Mouse (Mus musculus) MEL (cell line): Measurements from ENCODE around the gene Daam1. TPM values are rescaled to one million over a fixed set of nuclear protein-coding genes. Genes with fewer than 3 reads are reported as not detected.

Source experiments
- DNase-seq: peaks from one replicate; pipeline ENCODE4 v3.0.0; 2011; ENCODE audit warnings: low read depth, low spot score
- H3K27ac ChIP-seq: 2 replicates; pipeline ENCODE4 v1.5.1; 2012; ENCODE audit warnings: low read depth, mild to moderate bottlenecking, control low read depth, low read length, moderate library complexity; ENCODE audit not compliant: control insufficient read depth
- H3K27me3 ChIP-seq, 2 experiments: fragments of 150-350 bp in 1 of 2; sonication (generic) in 1 of 2; 2 replicates each; pipeline ENCODE4 v1.6.1; 2012; ENCODE audit warnings: low read length in 2 of 2, mild to moderate bottlenecking in 2 of 2, improper control_type of control experiment in 1 of 2, moderate library complexity in 1 of 2; ENCODE audit not compliant: insufficient read depth in 2 of 2, control insufficient read depth in 1 of 2
- H3K36me3 ChIP-seq, 2 experiments: 2 replicates each; pipeline ENCODE4 v1.6.1; 2012 to 2014; ENCODE audit warnings: low read length in 2 of 2, improper control_type of control experiment in 1 of 2, inconsistent platforms in 1 of 2, mild to moderate bottlenecking in 1 of 2; ENCODE audit not compliant: insufficient read depth in 2 of 2, control insufficient read depth in 1 of 2
- H3K4me1 ChIP-seq, 2 experiments: fragments of 150-350 bp in 1 of 2; sonication (generic) in 1 of 2; 2 replicates each; pipeline ENCODE4 v1.6.1; 2012; ENCODE audit warnings: low read length in 2 of 2, improper control_type of control experiment in 1 of 2, mild to moderate bottlenecking in 1 of 2; ENCODE audit not compliant: insufficient read depth in 2 of 2, control insufficient read depth in 1 of 2
- H3K4me3 ChIP-seq, 2 experiments: fragments of 150-350 bp in 1 of 2; sonication (generic) in 1 of 2; 2 replicates each; pipeline ENCODE4 v1.5.1; 2012; ENCODE audit warnings: low read depth in 2 of 2, low read length in 2 of 2, mild to moderate bottlenecking in 2 of 2, moderate library complexity in 2 of 2, control low read depth in 1 of 2, improper control_type of control experiment in 1 of 2; ENCODE audit not compliant: control insufficient read depth in 1 of 2, insufficient read depth in 1 of 2
- H3K79me2 ChIP-seq: 2 replicates; pipeline ENCODE4 v1.6.1; 2012; ENCODE audit warnings: mild to moderate bottlenecking, low read length, moderate library complexity; ENCODE audit not compliant: control insufficient read depth, poor library complexity, insufficient read depth
- H3K9ac ChIP-seq: 2 replicates; pipeline ENCODE4 v1.6.1; 2012; ENCODE audit warnings: low read depth, mild to moderate bottlenecking, control low read depth, low read length, moderate library complexity; ENCODE audit not compliant: control insufficient read depth, poor library complexity, severe bottlenecking
- H3K9me3 ChIP-seq: fragments of 150-350 bp; sonication (generic); replicated peaks from 2 replicates; pipeline ENCODE4 v1.6.1; 2012; ENCODE audit warnings: mild to moderate bottlenecking, low read length, improper control_type of control experiment, moderate library complexity; ENCODE audit not compliant: insufficient read depth
- EP300 ChIP-seq, 2 experiments: IDR thresholded peaks; 2 replicates each; pipeline ENCODE4 v1.6.1; 2011; ENCODE audit warnings: improper control_type of control experiment in 2 of 2, low read length in 2 of 2, low read depth in 1 of 2, mild to moderate bottlenecking in 1 of 2
- ETS1 ChIP-seq: IDR thresholded peaks from 2 replicates; pipeline ENCODE4 v1.6.1; 2012; ENCODE audit warnings: low read depth, mild to moderate bottlenecking, inconsistent platforms, low read length, improper control_type of control experiment, moderate library complexity
- GABPA ChIP-seq: IDR thresholded peaks from 2 replicates; pipeline ENCODE4 v1.6.1; 2012; ENCODE audit warnings: low read depth, mild to moderate bottlenecking, inconsistent platforms, low read length, improper control_type of control experiment, moderate library complexity
- HCFC1 ChIP-seq: IDR thresholded peaks from 2 replicates; pipeline ENCODE4 v1.6.1; 2012; ENCODE audit warnings: low read depth, mild to moderate bottlenecking, inconsistent platforms, low read length, improper control_type of control experiment, moderate library complexity
- KAT2A ChIP-seq: conservative IDR thresholded peaks from 2 replicates; pipeline ENCODE4 v1.6.1; 2012; ENCODE audit warnings: low read depth, low read length, improper control_type of control experiment, inconsistent platforms
- MAFK ChIP-seq: IDR thresholded peaks from 2 replicates; pipeline ENCODE4 v1.6.1; 2011; ENCODE audit warnings: low read depth, mild to moderate bottlenecking, low read length, improper control_type of control experiment, borderline replicate concordance
- MXI1 ChIP-seq: IDR thresholded peaks from 2 replicates; pipeline ENCODE4 v1.6.1; 2011; ENCODE audit warnings: mild to moderate bottlenecking, low read depth, low read length, improper control_type of control experiment
- MYB ChIP-seq: IDR thresholded peaks from 2 replicates; pipeline ENCODE4 v1.6.1; 2011; ENCODE audit warnings: mild to moderate bottlenecking, low read depth, low read length, improper control_type of control experiment
- MYC ChIP-seq: IDR thresholded peaks from 2 replicates; pipeline ENCODE4 v1.6.1; 2011; ENCODE audit warnings: low read depth, mild to moderate bottlenecking, low read length, improper control_type of control experiment, moderate library complexity
- NELFE ChIP-seq: IDR thresholded peaks from 2 replicates; pipeline ENCODE4 v1.6.1; 2011; ENCODE audit warnings: low read depth, low read length, improper control_type of control experiment
- NRF1 ChIP-seq: IDR thresholded peaks from 2 replicates; pipeline ENCODE4 v1.6.1; 2014; ENCODE audit warnings: low read depth, mild to moderate bottlenecking, inconsistent platforms, low read length, improper control_type of control experiment, moderate library complexity; ENCODE audit not compliant: poor library complexity, insufficient read depth, severe bottlenecking
- POLR2AphosphoS2 ChIP-seq: IDR thresholded peaks from 2 replicates; pipeline ENCODE4 v1.6.1; 2011; ENCODE audit warnings: low read length, improper control_type of control experiment
- POLR2AphosphoS5 ChIP-seq: IDR thresholded peaks from 2 replicates; pipeline ENCODE4 v1.6.1; 2012; ENCODE audit warnings: low read depth, borderline replicate concordance, mild to moderate bottlenecking, inconsistent platforms, low read length, moderate library complexity, mixed read lengths
- RAD21 ChIP-seq: IDR thresholded peaks from 2 replicates; pipeline ENCODE4 v1.6.1; 2011; ENCODE audit warnings: mild to moderate bottlenecking, low read depth, low read length, improper control_type of control experiment
- TAL1 ChIP-seq: IDR thresholded peaks from 2 replicates; pipeline ENCODE4 v1.6.1; 2012; ENCODE audit warnings: mild to moderate bottlenecking, inconsistent platforms, low read length, moderate library complexity, mixed read lengths
- TBP ChIP-seq: IDR thresholded peaks from 2 replicates; pipeline ENCODE4 v1.8.0; 2011; ENCODE audit warnings: low read depth, low read length, improper control_type of control experiment
- USF1 ChIP-seq: IDR thresholded peaks from 2 replicates; pipeline ENCODE4 v1.6.1; 2014; ENCODE audit warnings: low read depth, mild to moderate bottlenecking, inconsistent platforms, low read length, improper control_type of control experiment, moderate library complexity
- USF2 ChIP-seq, 2 experiments: IDR thresholded peaks; 2 replicates each; pipeline ENCODE4 v1.6.1; 2011 to 2012; ENCODE audit warnings: improper control_type of control experiment in 2 of 2, low read length in 2 of 2, borderline replicate concordance in 1 of 2, inconsistent platforms in 1 of 2, low read depth in 1 of 2, mild to moderate bottlenecking in 1 of 2; ENCODE audit not compliant: insufficient read depth in 1 of 2
- ZKSCAN1 ChIP-seq: IDR thresholded peaks from 2 replicates; pipeline ENCODE4 v1.6.1; 2012; ENCODE audit warnings: low read depth, mild to moderate bottlenecking, inconsistent platforms, low read length, improper control_type of control experiment, moderate library complexity
- ZMIZ1 ChIP-seq: IDR thresholded peaks from 2 replicates; pipeline ENCODE4 v1.6.1; 2012; ENCODE audit warnings: low read depth, mild to moderate bottlenecking, inconsistent platforms, low read length, improper control_type of control experiment, moderate library complexity
- ZNF384 ChIP-seq: IDR thresholded peaks from 2 replicates; pipeline ENCODE4 v1.6.1; 2012; ENCODE audit warnings: low read depth, mild to moderate bottlenecking, inconsistent platforms, low read length, improper control_type of control experiment
- polyA plus RNA-seq, 2 experiments: library from polyadenylated mRNA; stranded (reverse) in 1 of 2; unstranded in 1 of 2; fragments of >175 nt in 1 of 2; fragments of >200 nt in 1 of 2; gene quantifications; 2 replicates each; pipeline versions ENCODE4 v1.2.1 to v1.2.4; 2012; ENCODE audit warnings: low replicate concordance in 2 of 2, low read depth in 1 of 2; ENCODE audit not compliant: insufficient read length in 2 of 2, insufficient read depth in 1 of 2, missing spikeins in 1 of 2
- total RNA-seq: library from RNA; depleted of rRNA; stranded (reverse); fragments of 300-350 nt; gene quantifications from 2 replicates; pipeline ENCODE4 v1.2.3, GENCODE M21; 2012

Gene Daam1
- total and polyA plus RNA-seq, 3 experiments: 9.2 to 12.0 TPM; not detected in 1

DNA sequence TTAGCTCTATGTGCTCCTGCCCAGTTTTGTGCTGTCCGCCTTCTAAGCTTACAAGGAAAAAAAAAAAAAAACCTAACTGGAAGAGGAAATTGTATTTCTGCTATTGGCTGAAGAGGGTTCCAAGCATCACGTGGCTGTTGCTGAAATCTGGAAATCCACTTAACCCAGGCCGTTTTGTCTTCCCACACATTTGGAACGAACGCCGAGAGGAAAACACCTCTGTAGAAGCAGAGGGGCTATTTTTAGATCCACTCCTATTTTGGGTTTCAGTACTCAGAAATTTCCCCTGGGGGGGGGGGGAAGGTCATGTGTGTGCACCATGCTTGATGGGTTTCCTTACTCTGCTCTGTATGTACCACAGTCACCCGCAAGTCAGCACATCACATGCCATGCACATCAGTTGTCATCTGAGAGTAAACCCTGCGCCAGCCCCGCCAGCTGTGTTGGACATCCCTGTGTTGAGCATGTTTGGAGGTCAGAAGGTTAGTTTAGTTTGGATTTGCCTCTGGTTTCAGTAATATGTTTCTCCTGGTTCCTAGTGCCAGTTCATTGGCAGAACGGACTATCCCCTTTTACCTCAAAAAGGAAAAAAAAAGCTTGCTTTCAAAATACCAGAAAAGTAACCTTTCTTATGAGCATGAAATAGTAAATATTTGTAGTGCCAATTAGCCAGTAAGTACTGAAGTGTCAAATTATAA, 33.1 kb downstream of the Daam1 start:
- Histone ChIP-seq H3K4me1 (no peaks in the 10 kb centered on the region), H3K27me3 (no peaks in the 10 kb centered on the region), H3K79me2 (no peaks in the 10 kb centered on the region; the same call in 1 of the 2 replicates), H3K27ac (no peak overlapping the region), H3K9me3 (no peaks in the 10 kb centered on the region), H3K9ac (no peak overlapping the region), H3K4me3 (no peak overlapping the region), H3K36me3 (peaks cover 0 to 6% of the 10 kb centered on the region in 2 experiments; a peak in 2 of 4 replicates)
- DNase-seq: no peak
- TF ChIP-seq USF2 (IDR thresholded peaks at IDR 0.05; ENCODE audit: borderline replicate concordance in 1 of 2, insufficient read depth in 1 of 2, low read depth in 1 of 2, low read length in 2 of 2) (no peak), ZNF384 (no peak), MYB (no peak), HCFC1 (no peak), ZMIZ1 (no peak), NELFE (no peak), KAT2A (no peak), TAL1 (no peak), ETS1 (no peak)

GRCm38 (mm10) chr12:71864544-71864897, 33.6 kb downstream of the Daam1 start:
- no peaks in the 10 kb centered on the region; the same call in 1 of the 2 replicates for H3K79me2 ChIP-seq

GRCm38 (mm10) chr12:71865937-71866336, 35.1 kb downstream of the Daam1 start:
- H3K36me3 ChIP-seq: peaks cover 0 to 4% of the 10 kb centered on the region in 2 experiments; a peak in 2 of 4 replicates
- no peak overlapping the region for H3K4me3 ChIP-seq
- no peak overlapping the region for H3K27ac ChIP-seq
- no peaks in the 10 kb centered on the region for H3K27me3 ChIP-seq
- no peaks in the 10 kb centered on the region; the same call in 1 of the 2 replicates for H3K79me2 ChIP-seq
- no peaks in the 10 kb centered on the region for H3K4me1 ChIP-seq
- no peak overlapping the region for H3K9ac ChIP-seq
- no peak for DNase-seq
- H3K9me3 ChIP-seq: no peaks in the 10 kb centered on the region
- TF ChIP-seq POLR2AphosphoS2: no peak
- TF ChIP-seq GABPA: no peak
- TF ChIP-seq TAL1: no peak
- TF ChIP-seq POLR2AphosphoS5: no peak

More at GRCm38 (mm10) chr12:71864544-71864897, 33.6 kb downstream of the Daam1 start:
- no peak overlapping the region for H3K9ac ChIP-seq
- TF ChIP-seq USF1 (no peak), GABPA (no peak), MXI1 (no peak), ZKSCAN1 (no peak), ETS1 (no peak), TBP (no peak), NRF1 (no peak), MAFK (no peak), MYC (no peak), HCFC1 (no peak), EP300 (IDR thresholded peaks at IDR 0.05; ENCODE audit: low read depth in 1 of 2, low read length in 2 of 2) (no peak), RAD21 (no peak)
- TF ChIP-seq, all 39 proteins: peak for 0
- no peak for DNase-seq
- H3K36me3 ChIP-seq: peaks cover 0 to 6% of the 10 kb centered on the region in 2 experiments; a peak in 2 of 4 replicates
- H3K4me1 ChIP-seq: no peaks in the 10 kb centered on the region
- H3K9me3 ChIP-seq: no peaks in the 10 kb centered on the region
- H3K4me3 ChIP-seq: no peak overlapping the region
- no peaks in the 10 kb centered on the region for H3K27me3 ChIP-seq
- H3K27ac ChIP-seq: no peak overlapping the region
